Mouse (Mus musculus): ENCODE measurements around the gene Polr2a.
"Not testable (repeated sequence)": the region's sequence is repeated elsewhere in the genome, so short reads cannot be mapped to it uniquely, and the experiment has no call there.

Polr2a gene

GRCm38 (mm10) chr11:69706775-69707479 lies 51.5 kb downstream of the Polr2a start:
- peak; percentile 24 to 42 for DNase-seq (ENCODE audit: low spot score in 2 of 2)

- DNase-seq (ENCODE audit: low spot score in 2 of 2), result no peak
These were observed 53.8 kb downstream of the Polr2a start for GRCm38 (mm10) chr11:69704613-69705010.

- no peak for DNase-seq (ENCODE audit: low spot score in 2 of 2)
These were observed 54.4 kb downstream of the Polr2a start for GRCm38 (mm10) chr11:69703814-69704612.

- not testable (repeated sequence) for DNase-seq (ENCODE audit: low spot score in 2 of 2)
These were observed 55.1 kb downstream of the Polr2a start for GRCm38 (mm10) chr11:69703381-69703780.

GRCm38 (mm10) chr11:69702886-69703285 lies 55.6 kb downstream of the Polr2a start:
- DNase-seq (ENCODE audit: low spot score in 2 of 2), result not testable (repeated sequence)

- DNase-seq (ENCODE audit: low spot score in 2 of 2), result no peak
These were observed 58.8 kb downstream of the Polr2a start for GRCm38 (mm10) chr11:69699595-69699994.

GRCm38 (mm10) chr11:69698574-69698973 lies 59.9 kb downstream of the Polr2a start:
- no peak for DNase-seq (ENCODE audit: low spot score in 2 of 2)

GRCm38 (mm10) chr11:69697396-69697795 lies 61.0 kb downstream of the Polr2a start:
- no peak for DNase-seq (ENCODE audit: low spot score in 2 of 2)

GRCm38 (mm10) chr11:69695361-69696181 lies 62.9 kb downstream of the Polr2a start, which contains the start of the genes Tnfsf12 and Tnfsfm13:
Tnfsf12 (minus strand) TSS chr11:69695849.
Tnfsfm13 (minus strand) TSS chr11:69696098.
- peak; percentile 36 to 63 for DNase-seq (ENCODE audit: low spot score in 2 of 2)

GRCm38 (mm10) chr11:69695046-69695360 lies 63.4 kb downstream of the Polr2a start:
- DNase-seq (ENCODE audit: low spot score in 2 of 2), result peak in 1 of 2 experiments; percentile 65

GRCm38 (mm10) chr11:69693421-69693965 lies 64.9 kb downstream of the Polr2a start:
- DNase-seq (ENCODE audit: low spot score in 2 of 2), result no peak

- no peak for DNase-seq (ENCODE audit: low spot score in 2 of 2)
These were observed 65.6 kb downstream of the Polr2a start for GRCm38 (mm10) chr11:69692863-69693262.

GRCm38 (mm10) chr11:69692196-69692811 lies 66.1 kb downstream of the Polr2a start:
- DNase-seq (ENCODE audit: low spot score in 2 of 2), result no peak

GRCm38 (mm10) chr11:69689891-69690290 lies 68.5 kb downstream of the Polr2a start:
- no peak for DNase-seq (ENCODE audit: low spot score in 2 of 2)

- no peak for DNase-seq (ENCODE audit: low spot score in 2 of 2)
These were observed 71.4 kb downstream of the Polr2a start for GRCm38 (mm10) chr11:69687061-69687460.

- DNase-seq (ENCODE audit: low spot score in 2 of 2), result no peak
These were observed 72.1 kb downstream of the Polr2a start for GRCm38 (mm10) chr11:69686377-69686776.

- peak in 1 of 2 experiments; percentile 65 for DNase-seq (ENCODE audit: low spot score in 2 of 2)
These were observed 72.8 kb downstream of the Polr2a start, which contains the start of gene Tnfsf13 for GRCm38 (mm10) chr11:69685526-69686148. Tnfsf13 (minus strand) TSS chr11:69685784.

GRCm38 (mm10) chr11:69684936-69685335 lies 73.5 kb downstream of the Polr2a start:
- no peak for DNase-seq (ENCODE audit: low spot score in 2 of 2)

GRCm38 (mm10) chr11:69684128-69684745 lies 74.2 kb downstream of the Polr2a start:
- no peak for DNase-seq (ENCODE audit: low spot score in 2 of 2)
